Mouse (Mus musculus): Measurements from ENCODE around the gene Emilin2.

- TF ChIP-seq CTCF (conservative IDR thresholded peaks at IDR 0.05 in 1 of 2, IDR thresholded peaks at IDR 0.05 in 1 of 2; ENCODE audit: low read depth in 2 of 2, low read length in 2 of 2) (no peak), USF1 (IDR thresholded peaks at IDR 0.05; ENCODE audit: low read depth, low read length) (no peak), UBTF (IDR thresholded peaks at IDR 0.05; ENCODE audit: low read depth, low read length) (no peak), BHLHE40 (IDR thresholded peaks at IDR 0.05; ENCODE audit: low read depth, low read length) (no peak), EP300 (IDR thresholded peaks at IDR 0.05; ENCODE audit: low read length) (no peak), POLR2A (IDR thresholded peaks at IDR 0.05; ENCODE audit: low read depth, low read length) (no peak), CHD2 (IDR thresholded peaks at IDR 0.05; ENCODE audit: low read length) (no peak), MXI1 (IDR thresholded peaks at IDR 0.05; ENCODE audit: low read depth, low read length) (no peak)
These were observed 25.8 kb downstream of the Emilin2 start for GRCm38 (mm10) chr17:71285929-71286328.

Data from CH12.LX (cell line).